Mouse (Mus musculus) thymus, postnatal 0 days (tissue): Measurements from ENCODE around the gene Ppfia1. TPM values are rescaled to one million over a fixed set of nuclear protein-coding genes. Genes with fewer than 3 reads are reported as not detected.

Source experiments
- DNase-seq: peaks from one replicate; pipeline ENCODE4 v3.0.0-alpha.2; 2015; ENCODE audit warnings: low spot score
- polyA plus RNA-seq: library from polyadenylated mRNA; unstranded; fragments of >200 nt; fragmentation: Nextera tagmentation; extraction: Ambion mirVana; gene quantifications from 2 replicates; pipeline ENCODE4 v1.2.1, GENCODE M21; 2015

The Ppfia1 gene
- polyA plus RNA-seq, 1 experiment from 2014 or later: 27.0 TPM

GRCm38 (mm10) chr7:144441466-144441865, 112.1 kb downstream of the Ppfia1 start:
- no peak for DNase-seq

- no peak for DNase-seq
Observed at GRCm38 (mm10) chr7:144438811-144439210, 114.7 kb downstream of the Ppfia1 start.

GRCm38 (mm10) chr7:144432920-144433319, 120.6 kb downstream of the Ppfia1 start:
- DNase-seq: no peak

GRCm38 (mm10) chr7:144427460-144427859, 126.1 kb downstream of the Ppfia1 start:
- DNase-seq: no peak

Other genes starting within 250 kb of the Ppfia1 start
- gene Cttn, start 82.7 kb downstream of the Ppfia1 start, polyA plus RNA-seq: 37.3 and 38.9 TPM in 2 replicates
- 8.3 and 10.0 TPM in 2 replicates for gene Fadd, start 28.7 kb upstream of the Ppfia1 start, polyA plus RNA-seq
- 1.3 TPM in 2 replicates for gene Ano1, start 198.2 kb upstream of the Ppfia1 start, polyA plus RNA-seq